Mouse (Mus musculus) adrenal gland, postnatal 14 days (tissue): ENCODE results near the gene Shbg. TPM values are rescaled to one million over a fixed set of nuclear protein-coding genes. Genes with fewer than 3 reads are reported as not detected.
"Not testable (repeated sequence)": the region's sequence is repeated elsewhere in the genome, so short reads cannot be mapped to it uniquely, and the experiment has no call there.

Experiments used
- DNase-seq: peaks from one replicate; pipeline ENCODE4 v3.0.0; 2021; ENCODE audit warnings: mixed read lengths
- total RNA-seq: library from RNA; stranded (reverse); gene quantifications from 2 replicates; pipeline ENCODE4 v1.2.3, GENCODE M21; 2021

The Shbg gene
- total RNA-seq, 1 experiment from 2014 or later = not detected

DNA sequence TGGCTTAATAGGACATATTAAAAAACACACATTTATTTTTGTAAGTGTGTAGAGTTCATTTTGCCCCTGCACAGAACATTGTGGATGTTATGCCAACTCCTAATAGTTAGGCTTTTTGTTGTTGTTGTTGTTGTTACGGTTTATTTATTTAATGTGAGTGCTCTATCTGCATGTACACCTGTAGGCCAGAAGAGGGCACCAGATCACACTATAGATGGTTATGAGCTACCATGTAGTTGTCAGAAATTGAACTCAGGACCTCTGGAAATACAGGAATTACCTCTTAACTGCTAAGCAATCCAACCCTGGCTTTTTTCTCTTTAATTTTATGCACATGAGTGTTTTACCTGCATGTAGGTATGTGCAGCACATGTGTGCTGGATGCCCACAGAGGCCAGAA is 12.1 kb upstream of the Shbg start:
- no peak for DNase-seq

GRCm38 (mm10) chr11:69628286-69628685 is 10.6 kb upstream of the Shbg start:
- peak; percentile 82 for DNase-seq

DNA sequence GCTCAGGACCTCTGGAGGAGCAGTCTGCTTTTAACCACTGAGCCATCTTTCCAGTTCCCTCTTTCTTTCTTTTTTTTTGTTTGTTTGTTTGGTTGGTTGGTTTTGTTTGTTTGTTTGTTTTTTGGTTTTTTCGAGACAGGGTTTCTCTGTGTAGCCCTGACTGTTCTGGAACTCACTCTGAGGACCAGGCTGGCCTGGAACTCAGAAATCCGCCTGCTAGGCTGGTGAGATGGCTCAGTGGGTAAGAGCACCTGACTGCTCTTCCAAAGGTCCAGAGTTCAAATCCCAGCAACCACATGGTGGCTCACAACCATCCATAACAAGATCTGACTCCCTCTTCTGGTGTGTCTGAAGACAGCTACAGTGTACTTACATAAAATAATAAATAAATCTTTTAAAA is 6.6 kb upstream of the Shbg start:
- DNase-seq = not testable (repeated sequence)

DNA sequence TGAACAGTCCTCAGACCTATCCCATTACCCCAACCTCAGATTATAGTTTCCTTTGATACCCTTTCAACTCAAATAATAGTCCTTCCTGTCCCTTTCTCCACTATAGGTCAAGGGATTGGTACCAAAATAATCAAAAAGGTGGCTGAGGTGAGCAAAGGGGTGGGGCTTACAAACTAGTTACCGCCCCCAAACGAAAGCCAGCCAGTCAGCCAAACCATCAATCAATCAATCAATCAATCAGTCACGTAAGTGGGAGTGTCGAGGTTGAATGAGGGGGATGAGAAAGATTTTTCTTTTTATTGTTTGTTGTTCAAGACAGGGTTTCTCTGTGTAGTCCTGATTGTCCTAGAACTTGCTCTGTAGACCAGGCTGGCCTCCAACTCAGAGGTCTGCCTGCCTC is 5.3 kb upstream of the Shbg start:
- DNase-seq = no peak

GRCm38 (mm10) chr11:69622406-69622805 is 4.7 kb upstream of the Shbg start:
- DNase-seq = peak; percentile 41

DNA sequence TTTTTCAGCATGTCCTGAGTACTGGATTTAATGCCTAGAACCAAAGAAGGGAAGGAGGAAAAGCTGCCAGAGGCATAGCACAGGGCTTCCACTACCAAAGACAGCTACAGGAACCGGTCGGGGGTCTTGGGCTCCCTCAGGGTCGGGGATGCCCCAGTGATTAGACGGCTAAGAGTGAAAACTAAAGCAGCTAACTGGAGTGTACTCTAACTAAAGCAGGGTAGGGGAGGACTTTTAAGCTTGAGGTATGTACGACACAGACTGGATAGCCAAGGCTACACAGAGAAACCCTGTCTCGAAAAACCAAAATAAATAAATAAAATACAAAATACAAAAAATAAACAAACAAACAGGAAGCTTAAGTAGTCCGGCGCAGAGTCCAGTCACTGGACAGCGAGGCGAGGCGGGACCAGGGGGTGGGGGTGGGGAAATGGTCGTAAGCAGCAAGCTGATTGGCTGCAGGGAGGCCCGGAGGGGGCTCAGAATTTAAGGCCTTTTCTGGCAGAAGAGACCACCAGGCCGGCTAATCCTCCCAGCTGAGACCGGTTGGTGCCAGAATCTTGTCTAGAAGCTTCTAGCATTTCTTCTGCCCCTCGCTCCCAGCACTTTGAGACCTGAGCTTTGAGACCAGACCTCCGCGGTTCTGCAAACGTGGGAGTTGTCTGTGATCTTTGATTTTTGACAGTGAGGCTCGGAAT is 4.0 kb upstream of the Shbg start, which contains the start of gene Sat2:
Gene Sat2 (plus strand): TSS at position 454 of the 698 bp plus-strand sequence.
- peak; percentile 81 for DNase-seq

DNA sequence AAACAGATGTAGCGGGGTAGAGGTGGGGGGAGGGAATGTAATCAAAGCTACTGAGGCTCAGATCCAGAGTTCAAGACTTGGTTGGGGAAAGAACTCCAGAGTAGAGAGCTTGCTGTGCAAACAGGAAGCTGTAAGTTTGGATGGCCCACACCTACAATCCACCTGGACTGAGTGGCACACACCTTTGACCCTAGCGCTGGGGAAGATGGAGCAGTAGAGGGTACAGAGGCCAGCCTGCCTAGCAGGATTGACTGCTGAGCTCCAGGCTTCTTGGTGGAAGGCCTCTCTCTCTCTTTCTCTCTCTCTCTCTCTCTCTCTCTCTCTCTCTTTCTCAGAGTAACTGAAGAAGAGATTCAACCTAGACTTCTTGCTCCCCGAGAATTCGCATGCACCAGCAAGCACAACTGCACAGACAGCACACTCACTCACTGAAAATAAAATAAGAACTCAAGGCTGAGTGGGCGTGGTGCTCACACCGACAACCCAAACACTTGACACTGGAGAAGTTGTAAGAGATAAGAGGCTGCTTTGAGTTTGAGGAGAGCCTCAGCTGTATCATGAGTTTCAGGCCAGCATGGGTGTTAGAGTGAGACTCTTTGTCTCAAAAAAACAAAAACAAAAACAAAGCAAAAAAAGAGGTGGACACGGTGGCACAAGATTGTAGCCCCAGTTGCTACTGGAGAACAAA is 2.8 kb upstream of the Shbg start:
- no peak for DNase-seq

DNA sequence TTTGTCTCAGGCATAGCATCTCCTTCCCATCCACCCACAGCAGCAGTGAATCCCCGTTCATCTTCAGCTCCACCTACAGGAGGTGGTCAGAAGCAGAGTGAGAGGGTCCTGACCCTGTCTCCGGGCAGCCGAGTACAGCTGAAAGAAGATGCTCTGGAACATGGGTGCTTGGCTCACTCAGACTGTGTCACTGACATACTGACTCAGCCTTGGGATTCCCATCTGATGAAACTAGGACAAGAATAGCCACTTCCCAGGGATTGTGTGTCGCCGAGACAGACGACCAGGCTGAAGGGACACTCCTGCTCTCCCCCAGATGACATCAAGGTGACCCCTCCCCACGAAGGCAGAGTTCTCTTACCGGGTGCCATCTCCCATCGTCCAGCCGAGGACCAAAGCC is 924 bp downstream of the Shbg start:
- DNase-seq = no peak

DNA sequence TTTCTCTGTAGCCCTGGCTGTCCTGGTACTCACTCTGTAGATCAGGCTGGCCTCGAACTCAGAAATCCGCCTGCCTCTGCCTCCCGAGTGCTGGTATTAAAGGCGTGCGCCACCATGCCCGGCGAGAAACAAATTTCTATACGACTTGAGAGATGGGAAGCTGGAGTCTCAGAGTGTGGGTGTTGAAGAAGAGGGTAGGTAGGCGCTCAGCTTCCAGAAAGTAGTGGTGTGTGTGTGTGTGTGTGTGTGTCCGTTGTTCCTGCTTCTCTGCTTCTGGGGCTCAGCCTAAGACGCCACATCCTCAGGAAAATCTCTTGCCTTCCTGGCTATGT is 3.5 kb downstream of the Shbg start:
- not testable (repeated sequence) for DNase-seq

DNA sequence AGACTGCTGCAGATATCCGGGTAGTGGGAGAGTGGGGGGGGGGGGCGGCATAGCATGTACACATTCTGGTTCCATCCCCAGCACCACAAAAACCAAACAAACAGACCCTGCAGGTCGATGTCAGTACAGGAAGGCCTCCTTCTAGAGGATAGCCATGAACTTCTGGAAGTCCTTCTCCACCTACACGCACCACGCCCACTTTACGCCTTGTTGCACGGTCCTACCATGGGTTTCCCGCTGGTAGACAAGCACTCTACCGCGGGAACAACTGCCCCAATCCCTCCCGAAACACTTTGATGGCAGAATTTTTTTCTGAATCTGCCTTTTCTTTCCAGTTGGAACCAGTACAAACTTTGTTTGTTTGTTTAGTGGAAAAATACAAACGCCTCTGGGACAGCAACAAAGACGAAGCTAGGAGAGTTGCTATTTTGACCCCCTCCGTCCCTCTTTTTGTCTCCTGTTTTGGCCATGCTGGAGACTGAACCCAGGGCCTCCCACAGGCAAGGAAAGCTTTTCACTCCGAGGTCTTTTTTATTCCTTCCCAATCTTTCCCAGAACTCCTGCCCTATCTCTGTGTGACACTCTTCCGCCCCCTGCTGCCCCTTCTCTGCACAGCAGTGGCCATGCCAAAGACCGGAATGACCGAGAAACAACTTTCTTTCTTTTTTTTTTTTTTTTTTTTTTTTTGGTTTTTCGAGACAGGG is 4.0 kb downstream of the Shbg start:
- DNase-seq = peak; percentile 94

DNA sequence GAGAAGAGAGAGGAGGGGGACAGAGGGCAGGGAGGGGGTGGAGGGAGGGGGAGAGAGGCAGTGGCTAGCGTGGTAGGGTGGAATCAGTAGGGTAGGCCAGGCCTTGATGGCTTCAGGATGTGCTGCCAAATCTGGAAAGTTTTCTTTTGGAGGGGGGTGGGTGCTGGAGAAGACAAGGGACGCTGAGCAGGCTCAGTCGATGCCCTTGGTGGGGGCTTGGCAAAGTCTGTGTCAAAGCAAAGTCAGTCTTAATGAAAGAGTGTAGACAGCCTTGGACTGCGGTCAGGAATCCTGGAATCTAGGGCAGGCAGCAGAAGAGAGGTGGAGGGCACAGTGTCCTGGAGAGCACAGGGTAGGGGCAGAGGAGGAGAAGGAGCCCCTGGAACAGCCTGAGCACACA is 6.8 kb downstream of the Shbg start:
- DNase-seq = no peak

GRCm38 (mm10) chr11:69609416-69609815 is 8.3 kb downstream of the Shbg start:
- no peak for DNase-seq

DNA sequence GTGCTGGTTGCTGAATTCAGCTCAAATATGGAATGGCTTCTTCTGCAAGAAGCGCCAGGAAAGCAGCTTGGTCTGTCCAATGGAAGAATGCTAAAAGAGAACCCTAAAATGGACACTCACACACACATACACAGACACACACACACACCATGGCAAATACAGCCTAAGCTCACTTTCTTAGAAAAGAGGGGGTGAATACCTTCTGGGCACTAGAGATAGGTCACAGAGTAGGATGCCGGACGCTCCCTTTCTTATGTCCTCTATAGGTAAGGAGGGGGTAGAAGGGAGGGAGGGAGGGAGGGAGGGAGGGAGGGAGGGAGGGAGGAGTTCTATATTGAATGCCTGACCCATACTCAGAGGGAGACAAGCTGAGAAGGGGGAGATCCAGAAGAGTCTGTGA is 9.2 kb downstream of the Shbg start:
- DNase-seq = no peak

- no peak for DNase-seq
Measured at GRCm38 (mm10) chr11:69606832-69607231, 10.9 kb downstream of the Shbg start.

- DNase-seq = no peak
Measured at GRCm38 (mm10) chr11:69606491-69606795, 11.3 kb downstream of the Shbg start.

DNA sequence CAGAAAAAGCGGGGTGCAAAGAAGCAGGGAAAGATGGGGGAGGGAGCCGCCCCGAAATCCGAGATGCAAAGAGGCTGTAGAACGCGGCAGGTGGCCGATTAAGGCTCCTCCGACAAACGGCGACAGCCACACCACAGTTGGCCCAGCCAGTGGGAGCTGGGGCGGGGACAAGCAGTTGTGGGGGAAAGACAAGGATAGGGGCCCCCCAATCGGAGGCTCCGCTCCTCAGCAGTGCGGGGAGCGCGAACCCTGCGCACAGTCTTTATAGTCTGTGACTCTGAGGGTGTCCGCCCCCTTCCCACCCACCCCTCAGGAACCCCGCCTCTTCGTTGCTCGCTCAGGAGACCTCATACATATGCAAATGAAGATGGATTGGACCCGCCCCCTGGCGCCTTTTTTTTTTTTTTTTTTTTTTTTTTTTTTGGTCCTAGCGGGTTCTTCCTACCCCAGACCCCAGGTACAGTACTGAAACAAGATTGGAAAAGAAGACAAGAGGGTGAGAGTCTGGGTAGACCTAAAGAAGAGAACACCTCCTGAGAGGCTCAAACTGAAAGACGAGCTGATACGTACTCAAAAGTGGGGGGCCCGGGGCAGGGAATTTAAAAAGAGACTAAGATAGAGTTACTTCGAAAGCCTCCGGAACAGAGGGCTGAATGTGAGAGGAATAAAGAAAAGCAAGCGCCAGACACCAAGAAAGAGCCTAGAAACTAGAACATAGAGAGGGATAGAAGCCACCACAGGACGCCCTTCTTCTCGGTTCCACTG is 11.8 kb downstream of the Shbg start, which contains the start of gene Atp1b2:
Gene Atp1b2 (minus strand): TSS at position 217 of the 765 bp plus-strand sequence.
- peak; percentile 85 for DNase-seq

- peak; percentile 54 for DNase-seq
Measured at GRCm38 (mm10) chr11:69604795-69605664, 12.7 kb downstream of the Shbg start.

GRCm38 (mm10) chr11:69604347-69604746 is 13.4 kb downstream of the Shbg start:
- no peak for DNase-seq

GRCm38 (mm10) chr11:69603516-69603915 is 14.2 kb downstream of the Shbg start:
- no peak for DNase-seq

GRCm38 (mm10) chr11:69601768-69602167 is 15.9 kb downstream of the Shbg start:
- DNase-seq = no peak

DNA sequence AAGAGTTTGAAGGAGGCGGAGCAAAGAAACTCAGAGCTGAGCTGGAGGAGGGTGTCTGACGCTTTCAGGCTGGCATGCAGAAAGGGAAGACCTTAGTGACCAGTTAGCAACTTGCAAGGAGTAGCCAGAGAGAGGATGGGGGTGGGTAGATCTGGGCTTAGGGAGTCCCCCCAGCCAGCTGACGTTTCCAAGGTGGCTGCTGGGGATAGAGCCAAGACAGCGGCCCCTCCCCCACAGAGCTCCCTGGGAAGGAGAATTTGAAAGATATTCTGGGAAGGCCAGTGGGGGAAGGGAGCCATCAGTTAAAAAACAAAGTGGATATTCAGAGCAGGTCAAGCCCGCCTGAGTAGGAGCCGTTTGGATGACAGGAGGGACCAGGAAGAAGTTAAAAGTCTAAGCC is 17.6 kb downstream of the Shbg start:
- DNase-seq = peak; percentile 81

DNA sequence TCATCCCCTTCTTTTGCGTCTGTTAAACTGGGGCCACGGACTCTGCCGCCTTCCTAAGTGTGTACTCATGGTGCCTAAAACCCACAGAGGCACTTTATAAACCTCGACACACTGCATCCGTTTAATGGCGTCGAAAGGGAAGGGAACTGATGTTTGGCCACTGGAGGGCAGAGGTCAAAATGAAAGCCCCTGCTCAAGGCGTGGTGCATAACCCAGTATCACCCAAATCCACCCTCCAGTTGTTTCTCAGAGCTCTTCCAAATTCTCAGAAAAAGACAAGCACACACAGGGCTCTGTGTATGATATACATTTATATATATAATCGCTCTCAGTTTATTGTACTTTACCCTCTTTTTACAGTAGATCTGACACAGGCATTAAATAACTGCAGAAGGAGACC is 18.3 kb downstream of the Shbg start:
- DNase-seq = peak; percentile 1
